Mouse (Mus musculus) thymus, postnatal 4 days (tissue): ENCODE measurements around the gene Mrpl12.

Experiments
- DNase-seq: peaks from one replicate; pipeline ENCODE4 v3.0.0; 2021

Gene Mrpl12

DNA sequence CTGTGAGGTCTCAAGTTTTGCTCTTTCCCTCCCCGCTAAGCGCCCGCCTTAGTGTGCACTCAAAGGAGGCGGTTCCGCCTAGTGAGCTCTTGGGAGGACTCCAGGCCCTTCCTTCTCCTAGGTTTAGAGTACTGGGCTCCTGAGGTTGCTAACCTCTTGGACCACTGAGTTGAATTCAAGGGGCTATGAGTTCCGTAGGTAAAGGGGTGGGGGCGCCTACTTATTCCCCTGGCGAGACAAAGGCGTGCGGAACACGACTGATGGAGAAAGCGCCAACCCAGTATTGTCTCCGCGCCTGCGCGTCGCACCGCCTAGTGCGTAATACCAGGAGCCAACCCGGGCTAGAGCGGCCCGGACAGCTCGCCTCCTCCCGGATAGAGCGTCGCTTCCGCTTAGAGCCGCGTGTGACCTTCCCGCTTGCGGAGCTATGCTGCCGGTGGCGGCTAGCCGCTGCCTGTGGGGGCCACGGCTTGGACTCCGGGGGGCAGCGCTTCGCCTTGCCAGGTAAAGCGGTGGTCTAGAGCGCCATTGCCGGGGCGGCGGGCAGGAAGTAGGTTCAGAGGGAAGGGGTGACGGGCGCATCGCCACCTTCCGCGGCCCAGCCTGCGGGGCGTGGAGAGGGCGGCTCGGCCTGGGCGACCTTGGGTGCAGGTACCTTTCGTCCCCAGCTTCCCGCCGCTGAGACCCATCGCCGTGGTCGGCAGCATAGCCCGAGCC, at the start of gene Mrpl12:
Mrpl12 (plus strand) TSS at position 349 of the 717 bp plus-strand sequence.
- peak; percentile 89 for DNase-seq

DNA sequence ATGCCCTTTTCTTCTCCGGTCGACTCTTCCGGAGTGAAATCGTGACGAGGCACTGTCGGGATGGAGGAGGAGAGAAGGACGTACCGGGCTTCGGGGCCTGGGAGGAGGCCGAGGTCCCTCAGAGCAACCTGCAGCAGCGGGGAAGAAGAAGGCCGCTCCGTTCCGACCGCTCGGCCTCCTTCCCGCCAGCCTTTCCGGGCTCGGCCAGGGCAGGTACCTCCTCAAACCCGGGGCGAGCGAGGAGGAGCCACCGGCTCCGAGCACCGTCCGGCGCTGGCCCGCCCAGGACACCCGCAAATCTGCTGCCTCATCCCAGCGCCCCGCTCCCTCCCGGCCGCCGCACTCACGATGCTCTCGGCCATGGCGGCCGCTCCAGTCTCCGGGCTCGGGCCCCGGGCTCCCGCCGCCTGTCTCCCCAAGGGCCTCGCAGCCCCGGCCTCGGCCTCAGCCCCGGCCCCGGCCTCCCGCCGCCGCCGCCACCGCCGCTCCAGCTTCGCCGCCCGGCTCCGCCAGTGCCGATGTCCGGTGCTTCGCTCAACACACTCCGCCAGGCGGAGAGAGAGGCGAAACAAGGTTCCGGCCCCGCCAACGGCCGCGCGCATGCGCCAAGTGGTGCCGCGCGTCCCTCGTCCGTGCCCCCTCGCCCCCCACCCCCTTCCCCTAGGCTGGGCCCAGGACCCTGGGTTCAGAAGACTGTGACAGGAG, 47.1 kb upstream of the Mrpl12 start, which contains the start of gene Nploc4:
Nploc4 (minus strand) TSS at position 557 of the 705 bp plus-strand sequence.
- peak; percentile 93 for DNase-seq

- DNase-seq: no peak
Observed at GRCm38 (mm10) chr11:120437857-120438385, 46.5 kb upstream of the Mrpl12 start.

DNA sequence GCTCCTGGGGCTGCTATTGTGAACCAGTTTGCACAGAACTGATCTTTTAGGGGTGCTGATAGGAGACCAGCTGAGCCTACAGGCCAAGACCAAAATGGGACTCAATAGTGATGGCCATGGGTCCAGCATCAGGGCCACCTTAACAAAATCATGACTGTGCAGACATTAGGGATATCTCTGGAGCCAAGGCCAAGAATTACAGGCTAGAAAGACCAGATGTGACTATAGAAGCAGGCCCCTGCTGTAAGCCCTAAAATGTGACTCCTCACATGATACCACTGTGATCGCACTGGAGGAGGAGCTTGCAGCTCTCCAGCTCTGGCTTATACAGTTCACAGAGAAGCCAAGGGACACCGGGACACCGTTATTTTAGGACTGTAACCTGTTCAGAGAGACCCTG, 42.1 kb upstream of the Mrpl12 start, which contains the start of gene Tspan10:
Tspan10 (plus strand) TSS at position 301 of the 400 bp plus-strand sequence.
- DNase-seq: no peak

DNA sequence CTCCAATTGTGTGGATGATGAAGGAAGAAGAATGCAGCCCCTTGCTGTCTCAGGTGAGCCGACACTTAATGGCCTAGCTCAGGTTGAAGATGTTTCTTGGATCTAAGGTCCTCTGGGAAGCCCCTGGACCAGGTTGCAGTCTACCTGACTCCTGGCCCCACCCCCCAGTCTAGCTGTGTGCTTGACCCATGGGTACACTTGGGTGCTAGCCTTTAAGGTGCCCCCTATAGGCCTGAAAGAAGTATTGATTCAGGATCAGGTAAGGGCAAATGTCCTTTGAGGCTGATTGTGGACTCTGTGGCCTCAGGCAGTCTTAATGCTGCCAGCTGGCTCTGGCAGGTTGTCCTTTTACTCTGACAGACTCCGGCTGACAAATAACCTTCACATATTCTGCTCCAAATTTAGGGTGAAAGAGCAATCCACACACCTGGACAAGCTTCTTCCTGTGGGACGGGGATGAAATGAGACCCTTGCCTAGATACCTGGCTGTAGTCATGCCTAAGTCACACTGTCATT, 41.6 kb upstream of the Mrpl12 start:
- no peak for DNase-seq

DNA sequence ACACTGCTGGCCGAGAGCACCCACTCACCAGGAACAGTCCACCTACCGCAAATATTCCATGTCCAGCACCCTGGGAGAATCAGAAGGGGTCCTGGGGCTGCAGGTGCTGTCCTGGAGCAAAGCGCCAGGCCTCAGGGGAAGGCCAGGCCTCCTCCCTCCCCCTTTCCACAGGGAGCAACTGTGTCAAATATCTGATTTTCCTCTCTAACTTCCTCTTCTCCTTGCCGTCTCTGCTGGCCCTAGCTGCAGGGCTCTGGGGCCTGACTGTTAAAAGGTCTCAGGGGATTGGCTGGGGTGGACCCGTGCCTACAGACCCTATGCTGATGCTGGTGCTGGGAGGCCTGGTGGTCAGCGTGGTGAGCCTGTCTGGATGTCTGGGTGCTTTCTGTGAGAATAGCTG, 40.3 kb upstream of the Mrpl12 start:
- DNase-seq: no peak

DNA sequence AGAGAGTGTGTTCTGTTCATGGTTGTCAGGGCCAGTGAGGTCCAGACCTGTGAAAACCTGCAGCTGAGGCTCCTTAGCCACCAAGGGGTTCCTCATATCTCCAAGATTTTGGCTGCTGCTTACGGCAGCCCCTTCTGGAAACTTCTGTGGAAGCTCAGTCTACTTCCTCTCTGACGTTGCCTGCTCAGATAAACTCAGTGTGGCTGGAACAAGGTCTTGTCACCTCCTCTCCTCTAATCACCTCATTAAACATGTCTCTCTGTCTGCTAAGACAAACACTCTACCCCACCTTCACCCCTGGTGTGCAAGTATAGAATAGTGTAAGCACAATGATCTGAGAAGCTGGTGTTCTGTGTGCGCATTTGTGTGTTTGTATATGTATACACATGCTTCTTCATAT, 38.9 kb upstream of the Mrpl12 start:
- DNase-seq: no peak

DNA sequence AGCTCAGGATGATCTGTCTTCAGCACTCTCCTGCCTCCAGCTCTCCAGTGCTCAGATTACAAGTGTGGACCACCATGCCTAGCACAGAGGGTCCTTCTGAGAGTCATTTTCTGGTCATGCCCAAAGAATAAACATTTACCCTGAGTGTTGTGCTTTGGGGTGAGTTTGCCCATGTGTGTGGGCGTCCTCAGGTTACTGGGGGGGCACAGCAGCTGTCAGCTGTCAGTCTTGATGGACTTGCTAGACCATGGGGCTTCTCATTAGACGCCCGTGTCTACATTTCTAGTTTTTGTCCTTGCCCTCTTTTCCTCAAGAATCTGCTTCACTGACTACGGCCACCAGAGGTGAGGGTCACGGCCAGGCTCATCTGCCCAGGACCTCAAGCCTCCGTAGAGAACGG, 37.2 kb upstream of the Mrpl12 start:
- DNase-seq: no peak

GRCm38 (mm10) chr11:120452246-120452645, 32.2 kb upstream of the Mrpl12 start:
- DNase-seq: no peak

GRCm38 (mm10) chr11:120453306-120453705, 31.1 kb upstream of the Mrpl12 start, which contains the start of gene Pde6g:
Gene Pde6g (minus strand): TSS chr11:120453500.
- no peak for DNase-seq

GRCm38 (mm10) chr11:120454965-120455364, 29.4 kb upstream of the Mrpl12 start:
- no peak for DNase-seq

DNA sequence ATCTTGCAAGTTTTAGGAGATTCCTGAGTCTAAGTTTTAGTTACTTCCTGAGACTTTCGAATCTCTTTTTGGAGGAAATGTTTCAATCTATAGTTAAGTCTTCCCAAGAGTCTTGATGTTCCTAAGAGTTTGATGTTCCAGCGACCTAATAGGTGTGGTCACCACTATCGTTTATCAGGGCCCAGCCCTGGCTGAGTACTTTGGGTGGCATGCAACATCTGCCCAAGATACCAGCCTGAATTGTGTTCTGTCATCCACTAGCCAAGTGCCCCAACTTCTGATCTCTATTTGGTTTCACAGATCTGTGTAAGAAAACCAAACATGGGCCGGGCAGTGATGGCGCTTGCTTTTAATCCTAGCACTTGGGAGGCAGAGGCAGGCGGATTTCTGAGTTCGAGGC, 29.0 kb upstream of the Mrpl12 start:
- DNase-seq: no peak

- no peak for DNase-seq
Observed at GRCm38 (mm10) chr11:120457370-120457769, 27.0 kb upstream of the Mrpl12 start.

GRCm38 (mm10) chr11:120457772-120458751, 26.4 kb upstream of the Mrpl12 start, which contains the start of the genes Oxld1 and Ccdc137:
Gene Oxld1 (minus strand): TSS chr11:120458068.
Gene Ccdc137 (plus strand): TSS chr11:120458115.
- peak; percentile 83 for DNase-seq

DNA sequence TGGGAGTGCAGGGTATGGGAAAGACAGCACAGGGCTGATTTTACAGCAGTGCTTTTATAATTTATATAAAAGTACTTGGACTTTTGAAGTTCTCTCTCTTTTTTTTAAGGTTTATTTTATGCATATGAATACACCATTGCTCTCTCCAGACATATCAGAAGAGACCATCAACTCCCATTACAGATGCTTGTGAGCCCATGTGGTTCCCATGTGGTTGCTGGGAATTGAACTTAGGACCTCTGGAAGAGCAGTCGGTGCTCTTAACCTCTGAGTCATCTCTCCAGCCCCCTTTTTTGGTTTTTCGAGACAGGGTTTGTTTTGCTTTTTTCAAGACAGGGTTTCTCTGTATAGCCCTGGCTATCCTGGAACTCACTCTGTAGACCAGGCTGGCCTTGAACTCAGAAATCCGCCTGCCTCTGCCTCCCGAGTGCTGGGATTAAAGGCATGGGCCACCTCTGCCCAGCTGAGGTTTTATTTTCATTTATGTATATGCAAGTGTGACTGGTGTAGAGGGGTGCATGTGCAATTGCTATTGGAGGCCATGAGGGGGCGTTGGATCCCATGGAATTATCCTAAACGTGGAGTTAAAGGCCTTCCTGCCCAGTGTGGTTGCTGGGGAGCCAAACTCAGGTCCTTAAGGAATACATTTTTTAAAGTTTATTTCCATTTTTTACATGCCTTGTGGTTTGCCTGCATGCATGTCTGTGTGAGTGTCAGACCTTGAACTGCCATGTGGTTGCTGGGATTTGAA, 25.4 kb upstream of the Mrpl12 start:
- no peak for DNase-seq

DNA sequence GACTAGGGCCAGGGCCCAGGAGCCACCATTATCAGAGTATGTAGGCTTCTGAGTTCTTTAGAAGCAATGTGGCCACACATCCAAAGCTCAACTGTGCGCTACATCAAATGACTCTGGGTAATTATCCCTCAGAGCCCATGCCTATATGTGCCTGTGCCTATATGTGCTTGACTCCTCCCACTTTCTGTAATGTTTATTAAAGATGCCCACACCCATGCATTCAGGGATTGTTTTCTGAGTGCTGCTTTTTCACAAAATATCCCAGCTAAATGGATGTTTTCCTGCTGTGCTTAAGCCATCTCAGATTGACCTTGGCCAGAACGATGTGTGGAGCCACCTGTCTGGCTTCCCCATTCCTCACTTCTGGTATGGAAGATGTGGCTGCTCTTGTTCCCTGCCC, 20.9 kb upstream of the Mrpl12 start:
- DNase-seq: no peak

GRCm38 (mm10) chr11:120464365-120464764, 20.0 kb upstream of the Mrpl12 start:
- no peak for DNase-seq

DNA sequence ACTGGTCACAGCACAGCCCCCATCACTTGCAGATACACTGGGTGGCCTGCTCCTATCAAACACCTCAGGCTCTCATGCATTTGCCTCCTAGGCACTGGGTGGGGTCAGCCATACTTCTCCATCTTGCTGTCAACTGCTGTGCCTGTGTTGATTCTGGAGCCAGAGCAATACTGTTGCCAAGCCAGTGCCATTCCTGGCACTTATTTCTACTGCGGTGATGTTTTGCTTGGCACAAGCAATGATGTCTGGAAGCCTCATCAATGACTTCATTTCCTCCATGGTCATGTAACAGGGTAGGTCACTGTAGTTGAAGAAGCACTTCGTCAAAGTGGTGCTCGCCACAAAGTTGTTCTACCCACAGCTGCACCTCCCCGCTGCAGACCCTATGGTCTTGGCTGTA, 18.9 kb upstream of the Mrpl12 start:
- DNase-seq: no peak

- DNase-seq: peak; percentile 96
Observed at GRCm38 (mm10) chr11:120467051-120467735, 17.2 kb upstream of the Mrpl12 start, which contains the start of gene Arl16. Gene Arl16 (minus strand): TSS chr11:120467607.

DNA sequence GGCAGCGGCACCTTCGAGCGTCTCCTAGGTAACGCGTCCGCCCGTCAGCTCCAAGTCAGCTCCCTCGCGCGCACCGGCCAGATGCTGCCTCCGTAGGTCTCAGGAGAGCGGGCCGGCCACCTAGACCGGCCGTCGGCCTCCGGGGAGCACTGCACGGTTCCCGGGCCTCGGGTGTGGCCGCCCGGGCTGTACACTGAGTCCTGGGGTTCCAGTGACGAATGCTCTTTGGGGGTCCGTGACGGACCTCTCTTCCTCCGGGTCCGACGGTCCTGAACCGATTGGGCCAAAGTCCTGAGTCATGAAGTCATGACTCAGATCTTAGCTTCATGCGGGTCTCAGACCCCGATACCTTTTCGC, 16.7 kb upstream of the Mrpl12 start:
- DNase-seq: no peak

DNA sequence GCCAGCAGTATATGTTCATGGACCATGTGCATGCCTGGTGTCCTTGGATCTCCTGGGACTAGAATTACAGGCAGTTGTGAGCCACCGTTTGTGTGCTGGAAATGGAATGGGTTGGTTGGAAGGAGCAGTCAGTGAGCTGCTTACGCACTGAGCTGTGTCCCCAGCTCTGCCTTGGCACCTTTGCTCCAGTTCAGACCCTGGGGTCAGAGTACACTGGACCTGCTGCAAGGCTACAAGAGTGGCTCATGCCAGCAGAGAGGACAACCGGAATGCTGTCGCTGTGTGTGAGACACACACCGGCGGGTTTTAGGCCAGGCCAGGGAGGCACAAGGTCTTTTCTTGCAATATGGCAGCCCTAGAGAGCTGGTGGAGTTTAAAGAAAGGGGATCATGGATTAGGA, 12.4 kb upstream of the Mrpl12 start:
- DNase-seq: no peak
